Mouse (Mus musculus) brain, embryonic 14.5 days (tissue): Measurements from ENCODE around the gene Agap3. TPM values are rescaled to one million over a fixed set of nuclear protein-coding genes. Genes with fewer than 3 reads are reported as not detected.

Source experiments
- DNase-seq: peaks from one replicate; pipeline ENCODE4 v3.0.0-alpha.2; 2011; ENCODE audit warnings: low read depth
- CTCF ChIP-seq: fragments of 200-500 bp; IDR thresholded peaks from 2 replicates; pipeline ENCODE4 v1.5.1; 2012; ENCODE audit warnings: inconsistent platforms, mild to moderate bottlenecking, moderate library complexity, borderline replicate concordance; ENCODE audit not compliant: insufficient read depth, insufficient read length; ENCODE audit errors: extremely low read depth
- POLR2A ChIP-seq: fragments of 200-500 bp; IDR thresholded peaks from 2 replicates; pipeline ENCODE4 v1.6.1; 2012; ENCODE audit warnings: mild to moderate bottlenecking, inconsistent platforms, borderline replicate concordance; ENCODE audit not compliant: poor library complexity, insufficient read depth, insufficient read length, severe bottlenecking; ENCODE audit errors: extremely low read depth
- polyA plus RNA-seq: library from polyadenylated mRNA; depleted of rRNA; stranded (reverse); fragments of >200 nt; gene quantifications from 2 replicates; pipeline ENCODE4 v1.2.3, GENCODE M21; 2012

Agap3 gene
- polyA plus RNA-seq, 1 experiment, result 244 TPM

- DNase-seq, result no peak
- no peak for TF ChIP-seq POLR2A
- TF ChIP-seq CTCF, result no peak
Observed at GRCm38 (mm10) chr5:24455613-24456012, 3.6 kb downstream of the Agap3 start.

GRCm38 (mm10) chr5:24466762-24467161 is 14.8 kb downstream of the Agap3 start:
- peak; percentile 57 for DNase-seq
- TF ChIP-seq CTCF, result no peak
- no peak for TF ChIP-seq POLR2A

GRCm38 (mm10) chr5:24470600-24470999 is 18.6 kb downstream of the Agap3 start:
- peak; percentile 87 for DNase-seq

GRCm38 (mm10) chr5:24472884-24473619 is 21.1 kb downstream of the Agap3 start:
- TF ChIP-seq CTCF (no peak), POLR2A (no peak)
- no peak for DNase-seq

More at GRCm38 (mm10) chr5:24470600-24470999, 18.6 kb downstream of the Agap3 start:
- TF ChIP-seq CTCF (peak; percentile 94), POLR2A (no peak)

GRCm38 (mm10) chr5:24474025-24474722 is 22.2 kb downstream of the Agap3 start:
- TF ChIP-seq CTCF, result peak; percentile 5; the same call in 1 of the 2 replicates
- TF ChIP-seq POLR2A, result no peak
- DNase-seq, result no peak

- DNase-seq, result peak; percentile 49
- TF ChIP-seq POLR2A, result no peak
- TF ChIP-seq CTCF, result no peak
Observed at GRCm38 (mm10) chr5:24474723-24475261, 22.8 kb downstream of the Agap3 start.

- TF ChIP-seq POLR2A, result no peak
- TF ChIP-seq CTCF, result no peak
- DNase-seq, result no peak
Observed at GRCm38 (mm10) chr5:24475476-24476241, 23.7 kb downstream of the Agap3 start.

GRCm38 (mm10) chr5:24477909-24478308 is 25.9 kb downstream of the Agap3 start:
- no peak for DNase-seq
- TF ChIP-seq POLR2A (no peak), CTCF (no peak)

GRCm38 (mm10) chr5:24481647-24482046 is 29.7 kb downstream of the Agap3 start:
- peak; percentile 82 for TF ChIP-seq CTCF
- TF ChIP-seq POLR2A, result no peak

GRCm38 (mm10) chr5:24482247-24483079 is 30.5 kb downstream of the Agap3 start:
- no peak for DNase-seq
- TF ChIP-seq POLR2A, result no peak
- no peak for TF ChIP-seq CTCF

More at GRCm38 (mm10) chr5:24481647-24482046, 29.7 kb downstream of the Agap3 start:
- DNase-seq, result peak; percentile 87

GRCm38 (mm10) chr5:24483326-24483725 is 31.3 kb downstream of the Agap3 start:
- DNase-seq, result peak; percentile 87

More at GRCm38 (mm10) chr5:24483326-24483725, 31.3 kb downstream of the Agap3 start:
- peak; percentile 96 for TF ChIP-seq CTCF
- TF ChIP-seq POLR2A, result no peak
